Mouse (Mus musculus) G1E (cell line): ENCODE measurements around the gene Epha2. TPM values are rescaled to one million over a fixed set of nuclear protein-coding genes. Genes with fewer than 3 reads are reported as not detected.

Experiments
- ATAC-seq: 2 replicates; pipeline ENCODE4 v1.8.0; 2016; ENCODE audit warnings: mild to moderate bottlenecking; ENCODE audit not compliant: insufficient number of reproducible peaks, poor library complexity, low FRiP score, severe bottlenecking; ENCODE audit errors: extremely low read depth
- DNase-seq: peaks from one replicate; pipeline ENCODE4 v3.0.0; 2012; ENCODE audit warnings: low spot score
- H3K27me3 ChIP-seq: 2 replicates; pipeline ENCODE4 v1.6.1; 2012; ENCODE audit warnings: mild to moderate bottlenecking, low read length, inconsistent platforms; ENCODE audit not compliant: insufficient read depth
- H3K36me3 ChIP-seq: replicated peaks from 2 replicates; pipeline ENCODE3; 2012; ENCODE audit warnings: mild to moderate bottlenecking, inconsistent platforms
- H3K4me1 ChIP-seq: 2 replicates; pipeline ENCODE4 v1.6.1; 2012; ENCODE audit warnings: low read depth, low read length, inconsistent platforms, mixed read lengths; ENCODE audit not compliant: insufficient read depth
- H3K4me3 ChIP-seq: 2 replicates; pipeline ENCODE4 v1.5.1; 2012; ENCODE audit warnings: low read depth, mild to moderate bottlenecking, inconsistent platforms, low read length, moderate library complexity, mixed read lengths
- H3K9me3 ChIP-seq: replicated peaks from 2 replicates; pipeline ENCODE4 v1.6.1; 2012; ENCODE audit warnings: inconsistent platforms
- CTCF ChIP-seq: IDR thresholded peaks from 2 replicates; pipeline ENCODE4 v1.5.1; 2012; ENCODE audit warnings: low read depth, low read length, inconsistent platforms, mixed read lengths
- GATA1 ChIP-seq: IDR thresholded peaks from 2 replicates; pipeline ENCODE4 v1.6.1; 2012; ENCODE audit warnings: borderline replicate concordance, low read length, inconsistent platforms, mixed read lengths
- GATA2 ChIP-seq: IDR thresholded peaks from 2 replicates; pipeline ENCODE4 v1.6.1; 2012; ENCODE audit warnings: low read depth, low read length, inconsistent platforms, borderline replicate concordance
- POLR2AphosphoS5 ChIP-seq: IDR thresholded peaks from 2 replicates; pipeline ENCODE4 v1.6.1; 2012; ENCODE audit warnings: low read depth, low read length, inconsistent platforms; ENCODE audit not compliant: insufficient replicate concordance
- TAL1 ChIP-seq: conservative IDR thresholded peaks from 2 replicates; pipeline ENCODE4 v1.6.1; 2012; ENCODE audit warnings: low read depth, low read length, inconsistent platforms, mixed read lengths
- polyA plus RNA-seq: library from polyadenylated mRNA; stranded (reverse); fragments of >175 nt; gene quantifications from 2 replicates; pipeline ENCODE4 v1.2.3, GENCODE M21; 2012
- total RNA-seq, 2 experiments: library from RNA; stranded (forward) in 1 of 2; stranded (reverse) in 1 of 2; fragments of 200-1000 nt in 1 of 2; fragments of >200 nt in 1 of 2; fragmentation: Nextera tagmentation in 1 of 2; gene quantifications; 2 replicates each; pipeline ENCODE4 v1.2.3; 2014 to 2017

Gene Epha2
- total and polyA plus RNA-seq, 3 experiments: not detected

DNA sequence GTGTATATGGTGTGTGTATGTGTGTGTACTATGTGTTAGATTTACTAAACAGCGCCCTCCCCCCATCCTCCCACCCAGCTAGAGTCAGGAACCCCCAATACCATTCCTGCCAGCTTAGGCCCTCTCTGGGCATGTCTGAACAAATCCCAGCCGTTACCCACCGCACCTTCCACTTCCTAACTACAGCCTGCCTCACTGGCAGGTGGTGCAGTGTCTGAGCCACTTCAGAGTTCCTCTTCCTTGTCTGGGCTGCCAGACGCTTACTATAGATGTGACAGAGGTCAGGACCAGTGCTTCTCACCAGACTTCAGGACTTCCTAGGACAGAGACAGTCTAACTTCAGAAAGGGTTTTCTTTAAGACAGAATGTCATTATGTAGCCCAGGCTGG is 3.2 kb downstream of the Epha2 start:
- Histone ChIP-seq H3K36me3 (no peaks in the 10 kb centered on the region), H3K27me3 (peaks cover 29% of the 10 kb centered on the region), H3K9me3 (no peaks in the 10 kb centered on the region), H3K4me3 (no peak overlapping the region), H3K4me1 (peaks cover 2% of the 10 kb centered on the region; the same call in 1 of the 2 replicates)
- TF ChIP-seq TAL1 (no peak), GATA2 (no peak), GATA1 (no peak), POLR2AphosphoS5 (no peak), CTCF (no peak)
- no peak for ATAC-seq
- no peak for DNase-seq

DNA sequence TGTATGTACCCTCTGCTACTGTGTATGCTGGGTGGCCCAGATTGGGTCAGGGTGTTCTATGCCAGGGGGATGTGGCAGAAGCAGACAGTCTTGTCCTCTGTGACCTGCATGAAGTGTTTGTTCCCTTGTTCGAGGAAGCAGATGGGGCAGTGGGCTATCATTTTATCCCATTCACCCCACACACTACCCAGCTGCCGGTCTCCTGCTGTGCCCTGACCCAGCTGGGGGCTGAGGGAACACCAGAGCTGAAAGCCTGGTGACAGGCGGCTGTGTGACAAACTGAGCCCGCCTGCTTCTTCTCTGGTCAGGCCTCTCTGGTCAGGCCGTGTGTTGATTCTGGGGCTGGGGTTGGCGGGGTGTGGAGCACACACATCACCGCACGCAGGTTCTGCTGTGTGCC is 5.0 kb downstream of the Epha2 start:
- no peak overlapping the region for H3K4me3 ChIP-seq
- no peak for TF ChIP-seq CTCF
- no peak for TF ChIP-seq GATA2
- TF ChIP-seq POLR2AphosphoS5: no peak
- no peak for TF ChIP-seq GATA1
- TF ChIP-seq TAL1: no peak
- peaks cover 2% of the 10 kb centered on the region; the same call in 1 of the 2 replicates for H3K4me1 ChIP-seq
- H3K27me3 ChIP-seq: peaks cover 29% of the 10 kb centered on the region
- no peak for ATAC-seq
- H3K9me3 ChIP-seq: no peaks in the 10 kb centered on the region
- no peak for DNase-seq
- no peaks in the 10 kb centered on the region for H3K36me3 ChIP-seq

- ATAC-seq (no peak), DNase-seq (no peak)
- Histone ChIP-seq H3K27me3 (peaks cover 12% of the 10 kb centered on the region; the same call in 1 of the 2 replicates), H3K9me3 (no peaks in the 10 kb centered on the region), H3K36me3 (no peaks in the 10 kb centered on the region), H3K4me1 (peaks cover 2% of the 10 kb centered on the region; the same call in 1 of the 2 replicates), H3K4me3 (no peak overlapping the region)
- TF ChIP-seq GATA1: no peak
- no peak for TF ChIP-seq POLR2AphosphoS5
These were observed 7.3 kb downstream of the Epha2 start for GRCm38 (mm10) chr4:141308381-141308780.

DNA sequence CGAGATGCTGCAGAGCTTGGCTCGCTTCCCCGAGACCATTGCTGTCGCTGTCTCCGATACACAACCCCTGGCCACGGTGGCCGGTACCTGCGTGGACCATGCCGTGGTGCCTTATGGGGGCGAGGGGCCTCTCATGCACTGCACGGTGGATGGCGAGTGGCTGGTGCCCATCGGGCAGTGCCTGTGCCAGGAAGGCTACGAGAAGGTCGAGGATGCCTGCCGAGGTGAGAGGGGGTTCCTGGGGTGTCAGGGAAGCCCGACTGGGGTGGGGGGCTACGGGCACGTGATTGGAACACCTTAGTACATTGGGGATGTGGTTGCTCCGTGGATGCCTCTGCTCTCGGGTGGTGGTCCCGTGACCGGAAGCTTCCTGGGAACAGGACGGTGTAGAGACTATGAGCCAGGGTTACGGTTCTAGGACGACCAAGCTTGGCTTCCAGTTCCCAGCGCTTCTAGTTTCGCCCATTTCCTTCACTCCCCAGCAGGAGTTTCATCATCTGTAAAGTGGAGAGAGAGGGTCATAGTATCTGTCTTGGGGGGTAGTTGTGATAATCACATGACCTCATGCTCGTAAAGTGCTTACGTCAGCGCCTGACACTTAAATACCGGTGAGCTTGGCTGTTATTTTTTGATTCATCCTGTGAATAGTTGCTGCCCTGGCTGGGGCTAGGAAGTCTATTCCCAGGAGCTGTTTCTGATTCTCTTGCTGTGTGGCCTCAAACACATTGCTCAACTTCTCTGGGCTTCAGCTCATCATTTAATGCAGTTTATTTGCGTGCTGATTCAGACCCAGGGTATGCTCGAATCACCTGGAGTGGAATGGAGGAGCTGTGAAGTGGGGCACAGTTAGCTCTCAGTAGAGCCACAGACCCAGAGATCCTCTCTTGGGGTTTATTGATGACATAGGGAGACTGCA is 8.1 kb downstream of the Epha2 start:
- ATAC-seq: no peak

DNA sequence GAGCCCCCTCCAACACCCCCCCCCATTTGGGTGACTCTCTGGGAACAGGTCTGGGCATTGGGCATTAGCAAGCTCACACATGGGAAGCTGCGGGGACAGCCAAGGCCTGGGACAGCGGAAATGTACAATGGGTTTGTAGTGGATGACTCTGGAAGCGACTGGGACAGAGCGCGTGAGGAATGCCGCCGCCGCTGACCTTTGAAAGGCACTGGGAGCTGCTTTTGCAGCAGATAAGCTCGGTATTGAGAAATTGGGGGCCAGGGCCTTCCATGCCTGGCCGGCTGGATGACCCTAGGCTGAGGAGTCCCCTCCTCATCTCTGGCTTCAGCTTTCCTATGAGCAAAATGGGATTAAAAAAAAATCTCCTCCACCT is 8.7 kb downstream of the Epha2 start:
- DNase-seq (no peak), ATAC-seq (no peak)
- no peaks in the 10 kb centered on the region for H3K4me1 ChIP-seq
- no peaks in the 10 kb centered on the region for H3K9me3 ChIP-seq
- no peak overlapping the region for H3K4me3 ChIP-seq
- no peaks in the 10 kb centered on the region for H3K36me3 ChIP-seq
- H3K27me3 ChIP-seq: peaks cover 10% of the 10 kb centered on the region; the same call in 1 of the 2 replicates
- TF ChIP-seq GATA1 (no peak), TAL1 (no peak), POLR2AphosphoS5 (no peak), CTCF (no peak), GATA2 (no peak)

More for the DNA sequence above, 8.1 kb downstream of the Epha2 start:
- no peak for TF ChIP-seq TAL1
- TF ChIP-seq GATA1: no peak
- no peak for TF ChIP-seq POLR2AphosphoS5
- H3K9me3 ChIP-seq: no peaks in the 10 kb centered on the region
- H3K27me3 ChIP-seq: peaks cover 12% of the 10 kb centered on the region; the same call in 1 of the 2 replicates
- H3K36me3 ChIP-seq: no peaks in the 10 kb centered on the region
- H3K4me1 ChIP-seq: peaks cover 1% of the 10 kb centered on the region; the same call in 1 of the 2 replicates
- no peak overlapping the region for H3K4me3 ChIP-seq
- DNase-seq: no peak

DNA sequence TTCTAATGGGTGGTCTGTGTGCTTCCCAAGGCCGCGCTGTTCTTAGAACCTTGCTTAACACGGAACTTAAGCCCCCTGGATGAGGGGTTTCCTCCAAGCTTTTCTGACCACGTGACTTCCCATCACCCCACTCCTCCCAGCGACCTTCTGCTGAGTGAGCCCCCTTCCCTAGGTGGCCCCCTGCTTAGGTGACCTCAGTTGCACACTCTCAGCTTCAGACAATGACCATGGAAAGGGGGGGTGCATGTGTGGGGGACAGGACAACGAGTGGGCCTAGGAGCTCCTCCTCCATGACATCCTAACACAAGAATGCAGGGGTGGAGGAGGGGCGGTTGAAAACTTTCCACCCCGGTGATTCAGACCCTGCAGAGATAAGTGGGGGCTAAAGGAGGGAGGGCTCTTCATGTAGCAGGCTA is 9.2 kb downstream of the Epha2 start:
- peaks cover 10% of the 10 kb centered on the region; the same call in 1 of the 2 replicates for H3K27me3 ChIP-seq
- no peaks in the 10 kb centered on the region for H3K4me1 ChIP-seq
- TF ChIP-seq POLR2AphosphoS5 (no peak), GATA1 (no peak)

More for the DNA sequence above, 9.2 kb downstream of the Epha2 start:
- DNase-seq (no peak), ATAC-seq (no peak)
- Histone ChIP-seq H3K9me3 (no peaks in the 10 kb centered on the region), H3K36me3 (no peaks in the 10 kb centered on the region), H3K4me3 (no peak overlapping the region)
